Mouse (Mus musculus): ENCODE data around the gene Wwox. TPM values are rescaled to one million over a fixed set of nuclear protein-coding genes. Genes with fewer than 3 reads are reported as not detected.

Wwox gene
- total and polyA plus RNA-seq, 3 experiments, result 7.8 to 11.5 (median 9.1) TPM

DNA sequence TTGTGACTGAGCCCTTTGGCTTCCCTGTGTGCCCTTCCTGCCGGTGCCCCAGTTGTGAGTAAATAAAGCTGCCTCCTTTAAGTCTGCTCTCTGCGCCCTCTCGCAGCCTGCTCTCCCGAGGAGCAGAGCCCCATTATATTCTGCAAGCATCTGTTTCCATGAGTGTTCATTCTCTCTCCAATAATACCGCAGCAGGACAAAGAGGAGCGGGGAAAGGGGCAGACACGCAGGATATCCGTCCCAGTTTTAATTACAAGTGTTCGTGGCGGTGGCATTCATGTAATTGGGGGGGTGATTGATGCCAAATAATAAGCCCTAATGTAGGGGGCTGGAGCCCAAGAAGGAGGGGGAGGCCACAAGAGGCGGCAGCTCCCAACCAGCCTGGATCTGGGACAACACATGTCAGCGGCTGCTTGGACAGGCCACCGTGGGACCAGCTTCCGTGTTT, 734.2 kb downstream of the Wwox start:
- in situ Hi-C loops (cut with MboI; ENCODE audit: low pct_ligation_motif_present, low pct_unique_long_range_greater_than_20kb, low sequenced_read_pairs), result no loop called here
- H3K79me2 ChIP-seq (replicated peaks; ENCODE audit: control insufficient read depth, extremely low read depth, insufficient read depth, poor library complexity, severe bottlenecking), result no peaks in the 10 kb centered on the region
- no peaks in the 10 kb centered on the region for H3K4me1 ChIP-seq (ENCODE audit: control insufficient read depth in 1 of 2, insufficient read depth in 2 of 2)
- H3K36me3 ChIP-seq (replicated peaks in 1 of 2; ENCODE audit: control insufficient read depth in 1 of 2, insufficient read depth in 1 of 2, low read length in 1 of 2), result no peaks in the 10 kb centered on the region
- dilution Hi-C loops (cut with MboI; ENCODE audit: extremely low pct_ligation_motif_present, extremely low pct_unique_long_range_greater_than_20kb, low sequenced_read_pairs), result no loop called here
- no peak for DNase-seq (ENCODE audit: extremely low read depth)
- H3K9ac ChIP-seq (ENCODE audit: insufficient read depth, low read depth), result no peak overlapping the region
- H3K27ac ChIP-seq (ENCODE audit: insufficient read depth, low read depth), result no peak overlapping the region
- peaks cover 34% of the 10 kb centered on the region for H3K27me3 ChIP-seq (replicated peaks)
- H3K9me3 ChIP-seq (replicated peaks; ENCODE audit: low read length), result peaks cover 13% of the 10 kb centered on the region
- H3K4me2 ChIP-seq (ENCODE audit: insufficient read depth, low read depth, poor library complexity, severe bottlenecking), result no peak overlapping the region
- TF ChIP-seq MAZ (IDR thresholded peaks at IDR 0.05; ENCODE audit: low read depth, low read length) (no peak), IRF4 (IDR thresholded peaks at IDR 0.05; ENCODE audit: low read depth, low read length) (no peak), PAX5 (IDR thresholded peaks at IDR 0.05; ENCODE audit: low read length) (no peak), HCFC1 (IDR thresholded peaks at IDR 0.05; ENCODE audit: low read depth, low read length) (no peak), SMC3 (IDR thresholded peaks at IDR 0.05; ENCODE audit: low read depth, low read length) (no peak), ZNF384 (IDR thresholded peaks at IDR 0.05; ENCODE audit: low read depth, low read length) (no peak), KAT2A (IDR thresholded peaks at IDR 0.05; ENCODE audit: insufficient replicate concordance, low read length) (no peak), MAX (IDR thresholded peaks at IDR 0.05; ENCODE audit: low read length) (no peak)
- no peak overlapping the region for H3K4me3 ChIP-seq (replicated peaks in 1 of 3; ENCODE audit: low read depth in 2 of 3, low read length in 2 of 3, poor library complexity in 1 of 3)

GRCm38 (mm10) chr8:115185431-115185964, 746.0 kb downstream of the Wwox start:
- Histone ChIP-seq H3K27ac (ENCODE audit: insufficient read depth, low read depth) (no peak overlapping the region), H3K27me3 (replicated peaks) (peaks cover 22% of the 10 kb centered on the region), H3K9ac (ENCODE audit: insufficient read depth, low read depth) (no peak overlapping the region), H3K9me3 (replicated peaks; ENCODE audit: low read length) (no peaks in the 10 kb centered on the region), H3K4me2 (ENCODE audit: insufficient read depth, low read depth, poor library complexity, severe bottlenecking) (no peak overlapping the region), H3K36me3 (replicated peaks in 1 of 2; ENCODE audit: control insufficient read depth in 1 of 2, insufficient read depth in 1 of 2, low read length in 1 of 2) (no peaks in the 10 kb centered on the region), H3K4me3 (replicated peaks in 1 of 3; ENCODE audit: low read depth in 2 of 3, low read length in 2 of 3, poor library complexity in 1 of 3) (no peak overlapping the region), H3K79me2 (replicated peaks; ENCODE audit: control insufficient read depth, extremely low read depth, insufficient read depth, poor library complexity, severe bottlenecking) (no peaks in the 10 kb centered on the region), H3K4me1 (ENCODE audit: control insufficient read depth in 1 of 2, insufficient read depth in 2 of 2) (peaks cover 0 to 5% of the 10 kb centered on the region in 2 experiments; a peak in 2 of 4 replicates)
- in situ Hi-C loops (cut with MboI; ENCODE audit: low pct_ligation_motif_present, low pct_unique_long_range_greater_than_20kb, low sequenced_read_pairs) (no loop called here), dilution Hi-C loops (cut with MboI; ENCODE audit: extremely low pct_ligation_motif_present, extremely low pct_unique_long_range_greater_than_20kb, low sequenced_read_pairs) (no loop called here)
- no peak for DNase-seq (ENCODE audit: extremely low read depth)
- TF ChIP-seq ZNF384 (IDR thresholded peaks at IDR 0.05; ENCODE audit: low read depth, low read length) (no peak), ZKSCAN1 (IDR thresholded peaks at IDR 0.05; ENCODE audit: borderline replicate concordance, low read depth, low read length) (no peak), MEF2A (IDR thresholded peaks at IDR 0.05; ENCODE audit: borderline replicate concordance, low read depth, low read length) (no peak), PAX5 (IDR thresholded peaks at IDR 0.05; ENCODE audit: low read length) (no peak), USF1 (IDR thresholded peaks at IDR 0.05; ENCODE audit: low read depth, low read length) (no peak), MYC (IDR thresholded peaks at IDR 0.05; ENCODE audit: low read depth, low read length) (no peak), USF2 (conservative IDR thresholded peaks at IDR 0.05; ENCODE audit: low read depth, low read length) (no peak), KAT2A (IDR thresholded peaks at IDR 0.05; ENCODE audit: insufficient replicate concordance, low read length) (no peak), NELFE (IDR thresholded peaks at IDR 0.05; ENCODE audit: low read depth, low read length) (no peak), IRF4 (IDR thresholded peaks at IDR 0.05; ENCODE audit: low read depth, low read length) (no peak), POLR2AphosphoS2 (IDR thresholded peaks at IDR 0.05; ENCODE audit: low read depth, low read length) (no peak), EP300 (IDR thresholded peaks at IDR 0.05; ENCODE audit: low read length) (no peak), BHLHE40 (IDR thresholded peaks at IDR 0.05; ENCODE audit: low read depth, low read length) (no peak), MAZ (IDR thresholded peaks at IDR 0.05; ENCODE audit: low read depth, low read length) (no peak), JUND (conservative IDR thresholded peaks at IDR 0.05; ENCODE audit: low read depth, low read length) (no peak), RAD21 (IDR thresholded peaks at IDR 0.05; ENCODE audit: low read depth, low read length) (no peak), POLR2A (IDR thresholded peaks at IDR 0.05; ENCODE audit: low read depth, low read length) (no peak), TCF12 (IDR thresholded peaks at IDR 0.05; ENCODE audit: low read depth, low read length) (no peak)
